Mouse (Mus musculus) gastrocnemius, adult 18-20 months (tissue): ENCODE measurements around the gene Txnrd1. TPM values are rescaled to one million over a fixed set of nuclear protein-coding genes. Genes with fewer than 3 reads are reported as not detected.

Experiments used
- DNase-seq: peaks from one replicate; pipeline ENCODE4 v3.0.0; 2021; ENCODE audit warnings: low spot score
- total RNA-seq, 2 experiments: library from RNA; stranded (reverse); gene quantifications; 2 replicates each; pipeline ENCODE4 v1.2.3; 2021

Txnrd1 gene
- total RNA-seq, 2 experiments from 2014 or later = 52.6 to 65.1 TPM

GRCm38 (mm10) chr10:82817514-82817913 is 16.2 kb upstream of the Txnrd1 start:
- DNase-seq = no peak

GRCm38 (mm10) chr10:82817936-82818335 is 15.8 kb upstream of the Txnrd1 start:
- DNase-seq = no peak

GRCm38 (mm10) chr10:82818661-82819060 is 15.1 kb upstream of the Txnrd1 start:
- no peak for DNase-seq

- no peak for DNase-seq
Observed at GRCm38 (mm10) chr10:82823108-82823778, 10.5 kb upstream of the Txnrd1 start.

- DNase-seq = no peak
Observed at GRCm38 (mm10) chr10:82823779-82824177, 10.0 kb upstream of the Txnrd1 start.

GRCm38 (mm10) chr10:82824541-82824940 is 9.2 kb upstream of the Txnrd1 start:
- DNase-seq = no peak

- no peak for DNase-seq
Observed at GRCm38 (mm10) chr10:82826516-82826915, 7.2 kb upstream of the Txnrd1 start.

GRCm38 (mm10) chr10:82835898-82836297 is 2.1 kb downstream of the Txnrd1 start:
- DNase-seq = no peak

- no peak for DNase-seq
Observed at GRCm38 (mm10) chr10:82838390-82838789, 4.6 kb downstream of the Txnrd1 start.

- DNase-seq = no peak
Observed at GRCm38 (mm10) chr10:82844090-82844489, 10.3 kb downstream of the Txnrd1 start.

- DNase-seq = no peak
Observed at GRCm38 (mm10) chr10:82844731-82845130, 11.0 kb downstream of the Txnrd1 start.

- DNase-seq = no peak
Observed at GRCm38 (mm10) chr10:82847821-82848459, 14.2 kb downstream of the Txnrd1 start.

GRCm38 (mm10) chr10:82849686-82850353 is 16.1 kb downstream of the Txnrd1 start:
- no peak for DNase-seq

GRCm38 (mm10) chr10:82850354-82850752 is 16.6 kb downstream of the Txnrd1 start:
- no peak for DNase-seq

GRCm38 (mm10) chr10:82851751-82852150 is 18.0 kb downstream of the Txnrd1 start:
- DNase-seq = no peak

GRCm38 (mm10) chr10:82858032-82858680 is 24.4 kb downstream of the Txnrd1 start:
- peak; percentile 12 for DNase-seq

GRCm38 (mm10) chr10:82858691-82859532 is 25.2 kb downstream of the Txnrd1 start:
- DNase-seq = peak; percentile 95

- peak; percentile 39 for DNase-seq
Observed at GRCm38 (mm10) chr10:82859533-82859915, 25.8 kb downstream of the Txnrd1 start.

GRCm38 (mm10) chr10:82860181-82860928 is 26.6 kb downstream of the Txnrd1 start:
- DNase-seq = peak; percentile 58

GRCm38 (mm10) chr10:82860929-82861315 is 27.2 kb downstream of the Txnrd1 start:
- DNase-seq = no peak
